Mouse (Mus musculus) hindbrain, embryonic 10.5 days (tissue): ENCODE results near the gene Pax2. TPM values are rescaled to one million over a fixed set of nuclear protein-coding genes. Genes with fewer than 3 reads are reported as not detected.

Source experiments
- DNase-seq: peaks from one replicate; pipeline ENCODE4 v3.0.0-alpha.2; 2017; ENCODE audit warnings: low spot score
- H3K27ac ChIP-seq: fragments of 300-500 bp; sonication (generic); 2 replicates; pipeline ENCODE4 v1.5.1; 2016; ENCODE audit warnings: mild to moderate bottlenecking, moderate library complexity
- H3K27me3 ChIP-seq: fragments of 300-500 bp; sonication (generic); 2 replicates; pipeline ENCODE4 v1.6.1; 2016; ENCODE audit warnings: mild to moderate bottlenecking; ENCODE audit not compliant: poor library complexity, insufficient read depth, severe bottlenecking
- H3K36me3 ChIP-seq: fragments of 300-500 bp; sonication (generic); 2 replicates; pipeline ENCODE4 v1.6.1; 2016; ENCODE audit warnings: mild to moderate bottlenecking, moderate library complexity
- H3K4me1 ChIP-seq: fragments of 300-500 bp; sonication (generic); replicated peaks from 2 replicates; pipeline ENCODE4 v1.6.1; 2016; ENCODE audit warnings: mild to moderate bottlenecking
- H3K4me3 ChIP-seq: fragments of 300-500 bp; sonication (generic); 2 replicates; pipeline ENCODE4 v1.5.1; 2016; ENCODE audit warnings: mild to moderate bottlenecking, moderate library complexity
- H3K9me3 ChIP-seq: fragments of 300-500 bp; sonication (generic); 2 replicates; pipeline ENCODE4 v1.6.1; 2016; ENCODE audit warnings: mild to moderate bottlenecking, moderate library complexity
- WGBS: fragments of 180-500 bp; shearing (Covaris S2); methylation state at CpG from one replicate; pipeline ENCODE4 v1.1.7; 2016; 5-methylcytosine and 5-hydroxymethylcytosine counted together
- polyA plus RNA-seq: library from polyadenylated mRNA; unstranded; fragments of >200 nt; fragmentation: Nextera tagmentation; extraction: Ambion mirVana; gene quantifications from 2 replicates; pipeline ENCODE4 v1.2.1, GENCODE M21; 2016

Gene Pax2
- polyA plus RNA-seq, 1 experiment from 2014 or later, result 8.2 TPM

DNA sequence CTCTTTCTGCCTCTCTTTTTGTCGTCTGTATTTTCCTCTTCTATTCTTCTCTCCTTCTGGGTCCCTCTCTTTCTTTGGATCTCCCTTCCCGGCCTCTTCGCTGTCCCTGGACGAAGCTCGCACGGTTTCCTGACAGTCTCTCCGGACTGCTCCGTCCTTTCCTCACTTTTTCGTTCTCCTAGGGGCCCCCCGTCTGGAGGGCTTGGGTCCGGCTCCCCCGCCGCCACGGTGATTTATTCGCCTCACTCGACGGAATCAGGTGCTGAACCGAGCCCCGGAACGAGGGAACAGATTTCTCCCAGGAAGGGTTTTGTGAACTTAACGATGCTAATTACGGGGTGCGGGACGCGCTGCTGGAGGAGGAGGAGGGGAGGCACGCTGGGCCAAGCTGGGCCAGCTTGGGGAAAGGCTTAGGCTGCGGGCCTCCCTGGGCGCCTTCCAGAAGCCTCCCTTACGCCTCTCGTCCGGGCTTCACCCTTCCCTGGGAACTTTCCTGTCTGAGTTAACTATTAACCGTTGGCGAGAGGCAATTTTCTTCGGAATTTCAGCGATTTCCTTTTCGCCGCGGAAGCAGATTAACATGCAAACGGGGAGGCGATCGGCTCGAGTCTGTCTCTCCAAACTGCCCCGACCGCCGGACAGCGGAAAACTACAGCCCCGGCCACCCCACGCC lies 14.6 kb upstream of the Pax2 start:
- peak overlapping the region; percentile 38 for H3K4me3 ChIP-seq
- 0 out of 2 replicates have a peak, but pooled peaks cover 5% of the 10 kb centered on the region for H3K9me3 ChIP-seq
- H3K27ac ChIP-seq, result peak overlapping the region; percentile 59
- peaks cover 43% of the 10 kb centered on the region for H3K4me1 ChIP-seq
- peaks cover 100% of the 10 kb centered on the region for H3K27me3 ChIP-seq
- no peaks in the 10 kb centered on the region for H3K36me3 ChIP-seq
- WGBS, result under 1% methylated on average over 48 of the region's 48 CpGs
- peak; percentile 65 for DNase-seq

DNA sequence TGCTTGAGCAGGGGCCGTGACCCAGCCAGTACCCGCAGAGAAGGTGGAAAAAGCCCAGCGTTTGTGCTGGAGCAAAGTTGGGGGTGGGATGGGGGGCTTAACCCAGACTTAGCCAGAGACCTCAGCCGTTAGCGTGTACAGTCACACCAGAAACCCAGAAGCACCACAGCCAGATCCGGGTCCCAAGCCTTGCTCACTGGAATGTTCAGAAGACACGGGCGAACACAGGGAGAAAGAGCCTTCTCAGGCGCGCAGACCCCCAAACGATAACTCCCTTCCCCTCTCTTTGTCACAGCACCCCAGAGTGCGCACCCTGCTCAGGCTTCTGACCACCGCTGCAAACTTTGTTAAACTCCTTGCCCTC lies 14.1 kb upstream of the Pax2 start:
- H3K27ac ChIP-seq, result peak overlapping the region; percentile 59
- WGBS, result under 1% methylated on average over 13 of the region's 13 CpGs
- no peak for DNase-seq

DNA sequence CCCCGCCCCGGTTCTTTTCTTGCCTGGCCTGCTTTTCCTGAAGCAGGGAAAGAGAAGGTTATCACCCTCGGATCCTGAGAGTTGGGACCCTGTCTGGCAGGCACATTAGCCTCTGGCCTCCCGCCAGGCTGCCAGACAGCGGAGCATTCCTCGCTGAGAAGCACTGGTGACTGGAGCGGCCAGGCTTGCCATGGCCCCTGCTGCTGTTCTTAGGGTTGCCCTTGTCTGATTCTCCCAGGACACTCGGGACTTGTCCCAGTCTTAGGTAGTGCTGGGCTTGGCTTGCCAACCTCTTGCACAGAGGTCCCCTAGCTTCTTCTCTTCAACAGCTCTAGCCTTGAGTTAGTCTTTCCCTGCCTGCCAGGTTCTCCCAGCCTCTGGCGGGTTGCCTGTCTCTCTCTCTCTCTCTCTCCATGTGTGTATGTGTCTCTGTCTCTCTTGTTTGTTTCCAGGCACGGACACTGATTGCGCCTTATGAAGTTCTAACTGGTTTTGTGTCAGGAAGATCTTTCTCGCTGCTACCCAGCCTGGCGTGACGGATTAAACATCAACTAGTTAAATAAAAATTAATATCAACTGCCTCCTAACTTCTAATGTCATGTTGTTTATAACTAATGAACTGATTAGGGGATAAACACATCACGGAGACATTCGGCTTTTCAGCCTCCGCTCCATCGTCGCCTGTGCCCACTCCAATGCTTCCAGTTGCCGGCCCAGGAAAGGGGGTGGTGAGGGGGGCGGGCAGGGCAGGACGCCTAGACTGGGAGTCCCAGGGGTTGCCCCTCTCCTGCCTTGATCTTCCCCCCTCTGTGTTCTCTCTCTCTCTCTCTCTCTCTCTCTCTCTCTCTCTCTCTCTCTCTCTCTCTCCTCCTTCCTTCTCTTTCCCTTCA lies 13.5 kb upstream of the Pax2 start:
- H3K4me3 ChIP-seq, result peak overlapping the region; percentile 38
- peak; percentile 59 for DNase-seq
- H3K27ac ChIP-seq, result peak overlapping the region; percentile 59
- H3K9me3 ChIP-seq, result 0 out of 2 replicates have a peak, but pooled peaks cover 5% of the 10 kb centered on the region
- H3K4me1 ChIP-seq, result peaks cover 50% of the 10 kb centered on the region
- no peaks in the 10 kb centered on the region for H3K36me3 ChIP-seq
- peaks cover 100% of the 10 kb centered on the region for H3K27me3 ChIP-seq
- WGBS, result under 1% methylated on average over 22 of the region's 22 CpGs

More for the DNA sequence above, 14.1 kb upstream of the Pax2 start:
- Histone ChIP-seq H3K4me1 (peaks cover 47% of the 10 kb centered on the region), H3K9me3 (0 out of 2 replicates have a peak, but pooled peaks cover 5% of the 10 kb centered on the region), H3K27me3 (peaks cover 100% of the 10 kb centered on the region), H3K4me3 (peak overlapping the region; percentile 38), H3K36me3 (no peaks in the 10 kb centered on the region)

DNA sequence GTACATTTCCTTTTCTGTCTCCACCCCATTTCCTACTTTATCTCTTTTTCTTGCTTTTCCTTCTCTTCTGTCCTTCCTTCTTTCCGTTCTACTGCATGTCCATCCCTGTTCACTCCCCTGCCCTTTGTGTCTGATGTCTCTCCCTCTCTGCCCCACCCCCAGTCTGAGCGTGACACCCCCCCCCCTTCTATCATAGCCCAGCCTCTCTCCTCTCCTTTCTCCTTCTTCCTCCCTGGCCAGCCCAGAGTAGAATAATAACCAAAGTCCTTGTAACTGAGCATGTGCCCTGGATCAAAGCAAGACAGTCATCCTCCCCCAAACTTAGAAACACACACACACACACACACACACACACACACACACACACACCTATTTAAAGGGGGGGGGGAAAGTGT lies 12.8 kb upstream of the Pax2 start:
- no peak for DNase-seq
- Histone ChIP-seq H3K36me3 (no peaks in the 10 kb centered on the region), H3K27me3 (peaks cover 100% of the 10 kb centered on the region), H3K4me1 (peaks cover 55% of the 10 kb centered on the region), H3K27ac (no peak overlapping the region), H3K4me3 (no peak overlapping the region), H3K9me3 (0 out of 2 replicates have a peak, but pooled peaks cover 5% of the 10 kb centered on the region)
- 0% methylated on average over 2 of the region's 2 CpGs for WGBS

DNA sequence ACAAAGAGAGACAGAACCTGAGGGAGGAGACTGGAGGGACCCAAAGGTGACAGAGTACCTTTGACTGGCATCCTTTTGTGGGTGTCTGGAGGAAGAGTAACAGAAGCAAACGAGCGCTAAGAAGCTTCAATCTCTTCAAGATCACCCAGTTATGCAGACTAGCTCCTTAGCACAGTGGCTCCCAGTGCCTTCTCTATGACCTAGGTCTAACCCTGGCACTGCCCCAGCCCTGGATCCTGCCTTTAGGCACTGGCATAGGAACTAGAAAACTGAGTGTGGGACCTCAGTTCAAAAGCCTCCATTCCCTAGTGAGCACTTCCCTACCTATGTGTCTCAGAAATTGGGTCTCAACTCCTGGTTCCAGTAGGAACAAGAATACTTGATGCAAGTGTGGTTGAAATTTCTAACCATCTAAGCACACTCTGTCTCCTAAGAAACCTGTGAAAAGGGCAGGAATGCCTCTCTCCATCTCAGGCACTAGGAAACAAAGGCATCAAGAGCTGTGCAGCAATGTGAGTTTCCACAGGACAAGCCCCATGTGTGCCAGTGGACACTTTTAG lies 11.8 kb upstream of the Pax2 start:
- WGBS, result 10% methylated on average over 2 of the region's 2 CpGs
- Histone ChIP-seq H3K27me3 (peaks cover 100% of the 10 kb centered on the region), H3K9me3 (0 out of 2 replicates have a peak, but pooled peaks cover 5% of the 10 kb centered on the region), H3K4me1 (peaks cover 62% of the 10 kb centered on the region), H3K27ac (no peak overlapping the region), H3K4me3 (no peak overlapping the region), H3K36me3 (no peaks in the 10 kb centered on the region)
- peak; percentile 20 for DNase-seq

DNA sequence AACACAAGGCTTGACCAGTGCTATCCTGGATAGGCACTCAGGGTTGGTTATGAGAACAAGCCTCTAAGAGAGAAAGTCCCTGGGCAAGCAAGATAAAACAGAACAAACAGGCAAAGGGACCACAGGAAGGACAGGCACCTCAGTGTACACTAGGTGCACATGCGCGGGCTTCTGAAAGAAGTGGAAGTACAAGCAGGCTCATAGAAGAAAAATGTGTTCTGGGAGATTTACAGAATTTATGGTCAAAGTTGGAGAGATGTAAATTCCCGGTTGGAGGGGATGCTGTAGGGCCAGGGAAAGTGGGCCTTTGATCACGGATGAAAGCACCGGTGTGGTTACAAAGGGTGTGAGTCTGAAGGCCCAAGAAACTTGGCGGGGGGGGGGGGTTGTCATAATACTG lies 10.1 kb upstream of the Pax2 start:
- Histone ChIP-seq H3K4me1 (peaks cover 67% of the 10 kb centered on the region), H3K27me3 (peaks cover 100% of the 10 kb centered on the region), H3K36me3 (no peaks in the 10 kb centered on the region), H3K27ac (no peak overlapping the region), H3K4me3 (no peak overlapping the region), H3K9me3 (no peaks in the 10 kb centered on the region)
- 5% methylated on average over 6 of the region's 6 CpGs for WGBS
- DNase-seq, result peak; percentile 12

DNA sequence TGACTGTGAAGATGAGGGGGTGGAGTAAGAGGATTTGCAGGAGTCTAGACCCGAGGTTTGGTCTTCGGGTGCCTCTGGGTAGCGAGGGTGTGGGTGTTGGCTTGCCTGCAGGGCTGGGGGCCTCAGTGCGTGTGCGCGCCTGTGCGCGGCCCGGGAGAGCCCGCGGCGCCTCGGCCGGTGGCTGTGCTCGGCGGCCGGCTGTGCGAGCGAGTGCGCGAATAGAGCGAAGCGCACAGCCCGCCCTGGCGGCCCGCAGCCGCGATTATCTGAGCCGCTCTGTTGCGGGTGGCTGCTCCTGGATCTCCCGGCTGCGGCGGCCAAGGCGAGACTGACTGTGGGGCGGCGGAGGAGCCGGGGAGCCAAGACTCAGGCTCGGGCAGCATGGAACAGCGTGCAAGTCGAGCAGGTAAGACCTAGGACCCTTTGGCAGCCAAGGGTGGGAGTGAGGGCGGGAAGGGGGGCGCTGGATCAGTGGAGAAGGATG lies 9.3 kb upstream of the Pax2 start:
- under 1% methylated on average over 42 of the region's 42 CpGs for WGBS
- Histone ChIP-seq H3K27me3 (peaks cover 100% of the 10 kb centered on the region), H3K4me3 (peak overlapping the region; percentile 46), H3K27ac (peak overlapping the region; percentile 74), H3K36me3 (no peaks in the 10 kb centered on the region), H3K4me1 (peaks cover 63% of the 10 kb centered on the region), H3K9me3 (no peaks in the 10 kb centered on the region)
- DNase-seq, result peak; percentile 53

DNA sequence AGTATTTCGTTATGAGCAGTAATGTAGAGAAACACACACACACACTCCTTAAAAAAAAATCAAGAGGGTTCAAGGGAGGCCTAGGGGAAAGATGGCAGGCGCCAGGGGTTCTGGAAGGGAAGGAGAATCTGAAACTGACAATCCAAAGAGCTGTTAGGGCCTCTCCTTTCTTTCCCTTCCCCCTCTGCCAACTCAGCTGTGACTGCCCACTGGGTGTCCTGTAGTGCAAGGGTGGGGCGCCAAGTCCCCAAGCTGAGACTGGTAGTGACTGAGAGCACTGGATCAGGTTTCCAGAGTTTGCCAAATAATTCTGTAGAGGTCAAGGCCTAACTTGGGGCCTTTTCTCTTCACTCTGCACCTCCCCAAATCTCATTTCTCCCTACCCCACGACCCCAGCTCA lies 8.4 kb upstream of the Pax2 start:
- no peaks in the 10 kb centered on the region for H3K36me3 ChIP-seq
- DNase-seq, result peak; percentile 24
- peaks cover 63% of the 10 kb centered on the region for H3K4me1 ChIP-seq
- 2% methylated on average over 4 of the region's 4 CpGs for WGBS
- H3K4me3 ChIP-seq, result 0 out of 2 replicates have a peak overlapping the region, but pooled peaks have one; percentile 7
- no peaks in the 10 kb centered on the region for H3K9me3 ChIP-seq
- no peak overlapping the region for H3K27ac ChIP-seq
- peaks cover 100% of the 10 kb centered on the region for H3K27me3 ChIP-seq

DNA sequence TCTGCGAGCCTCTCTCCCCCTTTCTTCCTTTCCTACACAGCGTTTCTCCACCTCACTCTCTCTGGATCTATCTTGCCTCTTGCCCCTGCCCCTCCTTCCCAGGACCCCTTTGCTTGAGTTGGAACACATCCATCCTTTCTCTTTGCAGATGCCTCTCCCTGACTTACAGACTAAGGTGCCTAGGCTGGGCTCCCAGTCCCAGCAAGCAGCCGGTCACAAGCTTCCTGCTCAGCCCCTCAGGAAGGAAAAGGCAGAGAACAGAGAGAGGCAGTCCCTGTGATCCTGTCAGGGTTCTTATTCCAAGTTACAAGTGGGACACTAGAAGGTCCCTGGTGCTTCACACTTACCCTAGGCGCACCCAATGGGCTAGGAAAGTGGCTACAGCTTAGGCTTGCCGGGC lies 7.6 kb upstream of the Pax2 start:
- 3% methylated on average over 5 of the region's 5 CpGs for WGBS
- Histone ChIP-seq H3K27ac (no peak overlapping the region), H3K4me3 (peak overlapping the region; percentile 20), H3K4me1 (peaks cover 65% of the 10 kb centered on the region), H3K27me3 (peaks cover 100% of the 10 kb centered on the region), H3K36me3 (no peaks in the 10 kb centered on the region), H3K9me3 (no peaks in the 10 kb centered on the region)
- DNase-seq, result peak; percentile 36

DNA sequence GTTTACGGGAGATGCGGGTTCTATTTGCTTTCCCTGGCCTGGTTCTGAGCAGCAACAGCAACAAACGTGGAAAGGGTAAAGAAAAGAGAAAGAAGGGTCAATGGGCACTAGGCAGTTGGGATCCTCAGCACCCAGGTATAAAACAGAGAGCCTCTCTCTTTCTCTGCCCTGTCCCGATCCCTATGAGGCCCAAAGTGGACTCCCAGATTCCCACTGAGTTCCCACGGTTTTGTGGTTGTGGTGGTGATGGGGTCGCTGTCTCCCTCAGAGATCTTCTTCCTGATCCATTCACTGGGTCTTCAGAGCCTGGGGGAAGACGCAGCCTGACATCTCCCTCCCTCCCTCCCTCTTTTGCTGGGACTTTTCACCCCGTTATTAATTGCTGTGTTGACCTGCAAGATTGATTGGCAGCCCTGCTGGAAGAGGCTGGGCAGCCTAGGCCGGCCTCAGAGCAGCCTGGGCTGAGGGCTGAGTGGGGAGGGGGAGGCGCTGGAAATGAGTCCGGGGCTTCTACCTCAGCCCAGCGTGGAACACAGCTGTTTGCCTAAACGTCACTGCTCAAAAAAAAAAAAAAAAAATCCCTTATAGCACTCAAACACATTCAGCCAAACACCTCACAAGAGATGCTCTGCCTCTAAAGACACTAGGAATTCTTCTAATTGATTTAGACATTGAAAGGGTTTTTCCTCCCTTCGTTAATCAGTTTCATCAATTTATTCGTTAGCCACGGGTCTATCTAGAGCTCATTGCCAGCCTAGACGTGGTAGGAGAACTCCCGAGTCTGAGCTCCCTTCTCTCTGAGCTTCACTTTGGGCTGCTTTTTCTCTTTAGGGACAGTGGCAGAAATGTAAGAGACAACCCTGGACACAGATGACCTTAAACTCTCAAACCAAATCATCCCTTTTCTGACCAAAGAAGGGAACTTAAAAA lies 6.5 kb upstream of the Pax2 start:
- DNase-seq, result peak; percentile 51
- no peaks in the 10 kb centered on the region for H3K36me3 ChIP-seq
- WGBS, result under 1% methylated on average over 18 of the region's 18 CpGs
- H3K27ac ChIP-seq, result 0 out of 2 replicates have a peak overlapping the region, but pooled peaks have one; percentile 82
- H3K4me3 ChIP-seq, result peak overlapping the region; percentile 45; the same call in 1 of the 2 replicates
- H3K9me3 ChIP-seq, result no peaks in the 10 kb centered on the region
- peaks cover 62% of the 10 kb centered on the region for H3K4me1 ChIP-seq
- H3K27me3 ChIP-seq, result peaks cover 100% of the 10 kb centered on the region

DNA sequence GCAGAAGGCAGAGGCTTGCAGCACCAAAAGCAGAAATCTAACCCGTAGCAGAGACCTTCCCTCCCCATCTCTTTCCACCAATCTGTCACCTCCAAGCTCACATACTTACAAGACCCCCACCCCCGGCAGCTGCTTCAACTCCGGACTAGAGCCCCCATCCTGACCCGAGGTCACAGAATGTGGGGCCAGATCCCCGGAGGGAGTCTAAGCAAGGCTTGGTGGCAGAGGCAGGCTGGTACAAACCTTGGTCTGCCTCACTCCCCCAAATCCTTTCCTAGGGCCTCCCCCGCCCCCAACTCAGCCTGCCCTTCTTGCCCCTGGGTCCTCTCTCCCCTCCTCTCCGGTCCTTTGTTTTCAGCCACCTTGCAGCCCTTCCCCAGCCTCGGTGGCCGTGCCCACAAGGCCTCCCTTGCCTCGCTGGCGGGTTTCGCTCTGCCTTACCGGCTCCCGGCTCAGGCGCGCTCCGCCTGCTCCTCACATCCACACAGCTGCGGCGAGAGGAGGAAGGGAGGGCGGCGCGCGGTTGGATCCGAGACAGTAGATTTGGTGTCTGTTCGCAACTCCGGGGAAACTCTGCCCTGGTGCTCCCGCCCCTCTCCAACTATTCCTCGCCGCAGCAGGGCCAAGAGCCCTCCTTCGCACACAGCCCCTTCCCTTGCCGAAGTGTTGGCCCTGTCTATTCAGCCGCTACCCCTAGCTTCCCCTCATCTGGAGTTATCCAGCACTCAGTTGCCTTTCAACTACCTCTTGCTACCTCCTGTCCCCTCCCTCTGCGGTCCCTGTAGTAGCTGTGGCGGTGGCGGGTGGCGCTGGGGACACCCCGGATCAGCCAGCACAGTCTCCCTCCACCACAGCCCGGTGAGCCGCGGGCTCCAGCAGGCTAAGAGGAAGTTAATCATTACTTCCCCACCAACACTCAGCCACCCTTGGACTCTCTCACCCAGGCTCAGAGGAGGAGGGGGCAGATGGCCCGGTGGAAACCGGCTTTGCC lies 5.5 kb upstream of the Pax2 start:
- no peaks in the 10 kb centered on the region for H3K36me3 ChIP-seq
- peaks cover 71% of the 10 kb centered on the region for H3K4me1 ChIP-seq
- under 1% methylated on average over 42 of the region's 42 CpGs for WGBS
- H3K27ac ChIP-seq, result peak overlapping the region; percentile 82
- H3K9me3 ChIP-seq, result no peaks in the 10 kb centered on the region
- peaks cover 100% of the 10 kb centered on the region for H3K27me3 ChIP-seq
- DNase-seq, result peak; percentile 72
- H3K4me3 ChIP-seq, result peak overlapping the region; percentile 45
